Mouse (Mus musculus) lung, postnatal 25 days (tissue): Measurements from ENCODE around the gene Lfng.
A peak's percentile ranks its signal among the peaks of the same experiment; 100 is the strongest.

Experiments
- DNase-seq: peaks from one replicate; pipeline ENCODE4 v3.0.0; 2022; ENCODE audit warnings: low spot score

Gene Lfng

DNA sequence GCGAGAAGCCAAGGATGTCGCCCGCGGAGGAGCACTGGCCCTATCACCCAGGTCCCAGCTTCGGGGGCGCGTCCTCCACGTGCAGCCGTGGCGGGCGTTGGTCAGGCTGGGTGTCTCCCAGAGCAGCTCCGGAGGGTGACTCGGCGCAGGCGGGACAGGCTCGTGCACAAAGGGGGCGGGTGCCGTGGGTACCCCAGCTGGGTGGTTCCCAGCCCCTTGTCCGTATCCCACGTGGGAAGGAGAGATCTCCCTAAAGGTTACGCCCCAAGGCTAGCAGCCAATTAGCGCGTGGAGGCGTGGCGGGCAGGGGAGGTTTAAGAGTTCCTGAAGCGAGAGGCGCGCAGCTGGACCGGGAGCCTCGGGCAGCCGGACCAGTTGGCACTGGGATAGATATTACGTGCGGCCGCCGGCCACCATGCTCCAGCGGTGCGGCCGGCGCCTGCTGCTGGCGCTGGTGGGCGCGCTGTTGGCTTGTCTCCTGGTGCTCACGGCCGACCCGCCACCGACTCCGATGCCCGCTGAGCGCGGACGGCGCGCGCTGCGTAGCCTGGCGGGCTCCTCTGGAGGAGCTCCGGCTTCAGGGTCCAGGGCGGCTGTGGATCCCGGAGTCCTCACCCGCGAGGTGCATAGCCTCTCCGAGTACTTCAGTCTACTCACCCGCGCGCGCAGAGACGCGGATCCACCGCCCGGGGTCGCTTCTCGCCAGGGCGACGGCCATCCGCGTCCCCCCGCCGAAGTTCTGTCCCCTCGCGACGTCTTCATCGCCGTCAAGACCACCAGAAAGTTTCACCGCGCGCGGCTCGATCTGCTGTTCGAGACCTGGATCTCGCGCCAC lies at the start of gene Lfng:
TSS of gene Lfng (plus strand) at position 320 of the 835 bp plus-strand sequence.
- peak; percentile 97 for DNase-seq

- no peak for DNase-seq
These were observed 44.5 kb upstream of the Lfng start for GRCm38 (mm10) chr5:140562601-140563000.

GRCm38 (mm10) chr5:140564896-140565295 lies 42.2 kb upstream of the Lfng start, which contains the start of gene Grifin:
Gene Grifin (minus strand): TSS chr5:140565071.
- no peak for DNase-seq

- no peak for DNase-seq
These were observed 41.7 kb upstream of the Lfng start for GRCm38 (mm10) chr5:140565451-140565850.

GRCm38 (mm10) chr5:140565856-140566255 lies 41.3 kb upstream of the Lfng start:
- DNase-seq: peak; percentile 54

- no peak for DNase-seq
These were observed 40.8 kb upstream of the Lfng start for GRCm38 (mm10) chr5:140566271-140566670.

- peak; percentile 88 for DNase-seq
These were observed 39.8 kb upstream of the Lfng start for GRCm38 (mm10) chr5:140567321-140567720.

GRCm38 (mm10) chr5:140567751-140568150 lies 39.4 kb upstream of the Lfng start:
- DNase-seq: no peak

GRCm38 (mm10) chr5:140568321-140568970 lies 38.7 kb upstream of the Lfng start:
- peak; percentile 74 for DNase-seq

DNA sequence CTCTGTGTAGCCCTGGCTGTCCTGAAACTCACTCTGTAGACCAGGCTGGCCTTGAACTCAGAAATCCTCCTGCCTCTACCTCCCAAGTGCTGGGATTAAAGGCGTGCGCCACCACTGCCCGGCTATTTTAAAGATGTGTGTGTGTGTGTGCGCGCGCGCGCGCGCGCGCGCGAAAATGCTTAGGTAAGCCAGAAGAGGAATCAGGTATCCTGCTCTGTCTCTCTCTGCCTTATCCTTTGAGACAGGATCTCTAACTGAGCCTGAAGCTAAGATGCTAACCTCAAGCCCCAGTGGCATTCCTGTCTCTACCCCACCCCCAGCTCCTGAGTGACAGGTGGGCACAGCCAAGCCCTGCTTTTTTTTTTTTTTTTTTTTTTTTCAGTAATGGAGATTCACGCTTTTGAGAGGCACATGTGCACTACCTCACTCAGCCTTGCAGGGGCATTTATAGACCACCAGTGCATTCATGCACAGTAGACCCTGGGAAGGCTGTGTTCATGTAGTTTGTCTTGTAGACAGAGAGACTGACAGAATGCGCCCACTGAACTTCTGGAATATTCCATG lies 38.0 kb upstream of the Lfng start:
- DNase-seq: no peak

DNA sequence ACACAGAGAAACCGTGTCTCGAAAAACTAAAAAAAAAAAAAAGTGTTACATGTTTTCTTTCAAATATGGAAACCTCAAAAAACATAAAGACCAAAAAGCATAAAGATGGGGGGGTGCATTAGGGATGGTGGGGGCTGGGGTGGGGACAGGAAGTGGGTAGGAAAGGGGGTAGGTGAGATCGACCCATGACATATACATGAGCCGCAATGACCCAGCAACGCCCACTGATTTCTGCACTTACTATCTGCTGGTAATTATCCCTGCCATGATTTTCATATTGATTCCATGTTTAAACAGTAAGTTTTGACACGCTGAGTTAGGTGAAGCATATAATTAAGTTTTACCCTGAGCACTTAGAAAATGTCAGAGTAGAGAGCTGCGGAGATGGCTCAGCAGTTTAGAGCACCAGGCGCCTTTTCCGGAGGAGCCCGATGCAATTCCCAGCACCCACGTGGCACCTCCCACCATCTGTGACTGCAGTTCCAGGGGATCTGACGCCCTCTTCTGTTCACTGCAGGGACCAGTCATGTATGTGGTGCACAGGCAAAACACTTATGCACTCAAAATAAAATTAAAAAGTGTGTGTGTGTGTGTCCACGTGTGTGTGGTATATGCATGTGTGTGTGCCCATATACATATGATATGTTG lies 36.8 kb upstream of the Lfng start:
- no peak for DNase-seq

DNA sequence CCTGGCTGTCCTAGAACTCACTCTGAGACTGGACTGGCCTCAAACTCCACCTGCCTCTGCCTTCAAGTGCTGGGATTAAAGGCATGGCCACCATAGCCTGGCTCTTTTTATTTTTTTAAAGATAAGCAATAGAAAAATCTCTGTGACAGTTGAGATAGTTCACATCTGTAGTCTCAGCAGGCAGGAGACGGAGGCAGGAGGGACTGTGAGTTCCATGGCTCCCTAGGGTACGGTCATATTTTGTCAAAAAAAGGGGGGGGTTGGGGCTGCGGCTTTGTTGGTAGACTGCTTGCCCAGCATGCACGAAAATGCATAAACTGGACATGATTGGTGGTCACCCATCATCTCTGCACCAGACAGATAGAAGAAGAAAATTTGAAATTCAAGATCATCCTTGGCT lies 35.9 kb upstream of the Lfng start:
- DNase-seq: no peak

DNA sequence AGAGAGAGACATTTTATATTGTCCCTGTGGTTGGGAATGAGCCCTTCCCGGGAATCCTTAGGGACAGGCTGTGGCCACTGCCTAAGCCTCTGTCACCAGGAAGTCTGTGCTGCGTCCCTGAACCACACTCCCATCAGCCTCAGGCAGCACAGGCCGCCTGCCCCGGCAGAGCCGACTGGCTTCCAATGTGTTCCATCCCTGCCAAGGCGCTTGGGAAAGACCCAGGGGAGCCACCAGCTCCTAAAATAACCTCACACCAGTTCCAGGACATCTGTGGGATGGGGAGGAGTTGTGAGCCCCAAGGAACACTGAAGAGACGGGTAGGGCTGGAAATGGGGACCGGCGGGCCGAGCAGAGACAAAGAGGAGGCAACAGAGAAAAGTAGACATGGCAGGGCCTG lies 35.4 kb upstream of the Lfng start:
- peak; percentile 45 for DNase-seq

GRCm38 (mm10) chr5:140572611-140573010 lies 34.5 kb upstream of the Lfng start:
- DNase-seq: peak; percentile 43

DNA sequence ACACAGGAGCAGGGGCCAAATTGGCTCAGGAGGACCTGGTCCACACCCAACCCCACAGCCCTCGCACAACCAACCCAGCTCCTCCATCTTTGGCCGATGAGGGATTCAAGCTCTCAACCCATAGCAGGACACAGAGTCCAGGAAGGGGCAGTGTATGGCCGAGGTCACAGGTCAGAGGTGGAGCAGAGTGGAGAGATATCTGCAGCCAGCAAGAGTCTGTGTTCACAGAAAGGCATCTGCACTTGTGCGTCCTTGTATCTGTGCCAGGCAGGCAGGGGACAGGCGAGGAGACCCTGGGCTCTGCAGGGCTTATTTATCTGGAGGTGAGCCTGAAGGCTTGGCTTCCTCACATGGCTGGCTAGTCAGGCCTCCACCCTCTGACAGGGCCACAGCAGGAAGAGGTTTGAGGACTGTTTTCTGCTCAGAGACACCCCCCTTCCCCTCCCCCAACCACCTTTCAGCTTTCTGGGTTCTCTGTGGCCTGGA lies 31.7 kb upstream of the Lfng start:
- peak; percentile 51 for DNase-seq

- DNase-seq: no peak
These were observed 27.9 kb upstream of the Lfng start for GRCm38 (mm10) chr5:140579221-140579620.

DNA sequence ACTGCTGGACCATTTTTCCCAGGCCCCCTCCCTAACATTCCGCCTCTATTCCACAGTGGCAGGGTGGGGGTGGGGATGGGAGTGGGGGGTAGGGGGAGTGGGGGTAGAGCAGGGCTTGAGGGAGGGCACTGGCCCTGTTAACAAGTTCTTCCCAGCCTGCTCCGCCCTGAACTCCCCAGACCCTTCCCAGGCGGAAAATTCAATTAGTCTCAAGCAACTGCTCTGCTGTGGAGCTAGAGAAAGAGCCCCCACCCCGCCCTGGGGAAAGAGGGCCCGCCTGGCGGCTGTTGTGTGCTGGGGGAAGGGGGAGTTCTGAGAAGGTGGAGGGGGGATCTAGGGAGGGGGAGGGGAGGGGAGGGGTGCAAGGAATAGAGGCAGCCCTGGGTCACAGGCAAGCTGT lies 27.3 kb upstream of the Lfng start:
- DNase-seq: no peak

- no peak for DNase-seq
These were observed 25.6 kb upstream of the Lfng start for GRCm38 (mm10) chr5:140581569-140581968.

DNA sequence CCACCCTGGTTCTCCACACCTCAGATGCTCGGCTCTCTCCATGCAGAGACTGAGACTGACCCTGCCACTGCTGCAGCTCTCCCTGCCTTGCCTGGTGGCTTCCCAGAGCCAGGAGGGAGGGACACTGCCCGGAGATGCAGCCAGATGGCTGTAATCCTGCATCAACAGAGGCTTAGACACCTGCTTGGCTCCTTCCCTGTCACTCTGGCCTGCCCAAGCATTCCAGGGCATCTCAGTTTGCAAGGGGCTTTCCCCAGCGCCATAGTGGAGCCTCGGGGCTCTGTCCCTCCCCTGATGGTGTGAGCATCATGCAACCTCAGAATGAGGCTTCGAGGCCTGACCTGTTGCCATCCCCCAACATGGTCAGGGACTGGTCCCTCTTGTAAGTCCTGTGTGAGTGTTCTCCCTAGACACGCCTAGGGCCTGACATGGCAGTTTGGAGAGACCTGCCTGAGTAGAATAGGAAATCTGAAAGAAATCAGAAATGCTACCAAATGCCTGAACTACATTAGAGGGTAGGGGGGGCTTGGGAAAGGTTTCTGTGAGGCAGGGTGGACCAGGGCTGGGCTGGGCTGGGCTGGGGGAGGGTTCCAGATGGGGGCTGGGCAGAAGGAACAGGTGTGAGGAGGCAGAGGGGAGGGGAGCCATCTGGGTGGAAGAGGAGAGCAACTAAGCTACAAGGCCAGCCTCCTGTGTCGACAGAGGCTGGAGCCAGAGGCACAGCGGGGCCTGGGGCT lies 24.0 kb upstream of the Lfng start:
- no peak for DNase-seq

DNA sequence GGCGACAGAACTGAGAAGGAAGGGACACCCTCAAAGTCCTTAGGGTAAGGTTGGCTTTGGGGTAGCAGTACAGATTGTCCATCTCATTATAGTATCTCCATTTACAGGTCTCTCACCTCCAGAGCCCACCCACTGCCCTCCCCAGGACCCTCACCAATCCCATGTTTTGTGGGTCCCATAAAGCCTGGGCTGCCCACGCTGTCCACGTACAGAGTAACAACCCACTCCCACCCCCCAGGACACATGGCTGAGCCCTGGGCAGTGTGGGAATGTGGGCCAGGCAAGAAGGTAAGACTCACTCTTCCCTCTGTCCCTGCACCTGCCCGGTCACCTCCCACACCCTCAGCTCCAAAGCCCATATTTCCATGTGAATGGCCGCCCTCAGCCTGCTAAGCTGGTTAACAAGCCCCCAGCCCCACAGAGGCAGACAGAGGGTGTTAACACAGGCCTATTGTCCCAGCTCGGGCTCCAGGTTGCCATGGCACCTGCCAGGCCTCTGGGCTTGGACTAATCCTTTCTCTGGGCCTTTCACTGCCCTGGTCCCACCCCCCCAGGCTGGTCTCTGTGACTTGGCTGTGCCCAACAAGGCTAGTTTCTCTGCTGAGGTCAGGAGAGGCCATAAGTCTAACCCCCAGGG lies 23.3 kb upstream of the Lfng start:
- DNase-seq: no peak

GRCm38 (mm10) chr5:140589082-140589774 lies 17.9 kb upstream of the Lfng start:
- no peak for DNase-seq
